In genomic region chr1:182311376-182311775, GRCm38 (mm10) we compare ENCODE assay signal across 11 mouse cellular contexts. TPM values are rescaled to one million over a fixed set of nuclear protein-coding genes. Genes with fewer than 3 reads are reported as not detected.
DNase-seq lines count a peak whose midpoint lies in the region; ATAC-seq and TF ChIP-seq lines count a peak whose summit lies in the region.
"Had no signal": no experiment of that assay in that cellular context is flagged by ENCODE, and none has a peak within 500 bp of the region (broad histone marks: within the 10 kb centered on the region; RNA-seq: fewer than 3 reads in every experiment).

No protein-coding gene starts in this region.

- 89% methylated on average over 5 of the region's 5 CpGs for WGBS in liver, postnatal 0 days (ENCODE audit: insufficient replicate concordance)
- WGBS in liver, embryonic 11.5 days, result 93% methylated on average over 5 of the region's 5 CpGs

- TF ChIP-seq EP300 in liver, postnatal 0 days (IDR thresholded peaks at IDR 0.05; ENCODE audit: low read depth), result no peak

- H3K4me2 ChIP-seq in liver, postnatal 0 days (ENCODE audit: low read depth, low read length), result no peak overlapping the region
- H3K4me2 ChIP-seq in liver, embryonic 11.5 days, result no peak overlapping the region

- peaks cover 5% of the 10 kb centered on the region; the same call in 1 of the 2 replicates for H3K9me3 ChIP-seq in liver, postnatal 0 days (ENCODE audit: low read length)
- H3K9me3 ChIP-seq in liver, embryonic 11.5 days (ENCODE audit: control insufficient read depth, low read length), result no peaks in the 10 kb centered on the region
- H3K9me3 ChIP-seq in E14TG2a.4 (ENCODE audit: low read length), result peaks cover 11% of the 10 kb centered on the region

- H3K36me3 ChIP-seq in liver, postnatal 0 days (replicated peaks; ENCODE audit: insufficient read depth, low read length), result peaks cover 23% of the 10 kb centered on the region
- peaks cover 21% of the 10 kb centered on the region; the same call in 1 of the 2 replicates for H3K36me3 ChIP-seq in liver, embryonic 11.5 days (ENCODE audit: control insufficient read depth, insufficient read depth, low read length)
- H3K36me3 ChIP-seq in E14TG2a.4 (ENCODE audit: insufficient read depth, low read length), result peaks cover 43% of the 10 kb centered on the region

- no peaks in the 10 kb centered on the region for H3K27me3 ChIP-seq in liver, postnatal 0 days (ENCODE audit: insufficient read depth, low read length)
- no peaks in the 10 kb centered on the region for H3K27me3 ChIP-seq in liver, embryonic 11.5 days (replicated peaks; ENCODE audit: control insufficient read depth, insufficient read depth, low read length)
- no peaks in the 10 kb centered on the region for H3K27me3 ChIP-seq in E14TG2a.4 (ENCODE audit: insufficient read depth, low read length)

- H3K4me1 ChIP-seq in liver, postnatal 0 days (ENCODE audit: insufficient read depth), result no peaks in the 10 kb centered on the region
- H3K4me1 ChIP-seq in liver, embryonic 11.5 days (replicated peaks; ENCODE audit: control insufficient read depth, insufficient read depth, low read length), result no peaks in the 10 kb centered on the region
- H3K4me1 ChIP-seq in E14TG2a.4 (replicated peaks; ENCODE audit: low read depth, low read length), result peaks cover 9% of the 10 kb centered on the region; the same call in 1 of the 2 replicates

- DNase-seq in heart, adult 11 months, result peak; percentile 56
- no peak for DNase-seq in heart, adult 8-10 months (ENCODE audit: low spot score)
- no peak for DNase-seq in liver, postnatal 0 days
- DNase-seq in liver, embryonic 11.5 days (ENCODE audit: low spot score), result no peak
- peak; percentile 23 for DNase-seq in induced T-regulatory cell, adult 2 months (ENCODE audit: low read depth)
- no peak for DNase-seq in urinary bladder, postnatal 14 days (ENCODE audit: low spot score)
- DNase-seq in adrenal gland, adult 8-10 months, result no peak
- DNase-seq: adrenal gland, postnatal 10 days; kidney, adult 18-20 months had no signal

- no peak overlapping the region for H3K27ac ChIP-seq in liver, postnatal 0 days (ENCODE audit: low read depth)
- no peak overlapping the region for H3K27ac ChIP-seq in liver, embryonic 11.5 days (ENCODE audit: low read depth, low read length)

- no peak overlapping the region for H3K4me3 ChIP-seq in liver, postnatal 0 days (ENCODE audit: low read depth, low read length)
- H3K4me3 ChIP-seq in liver, embryonic 11.5 days (ENCODE audit: low read depth, low read length), result no peak overlapping the region
- no peak overlapping the region for H3K4me3 ChIP-seq in E14TG2a.4 (replicated peaks; ENCODE audit: low read length)
- H3K4me3 ChIP-seq: myocyte had no signal

- no peak overlapping the region for H3K9ac ChIP-seq in liver, postnatal 0 days (replicated peaks)
- no peak overlapping the region for H3K9ac ChIP-seq in liver, embryonic 11.5 days (ENCODE audit: low read depth, low read length)

- no peak for ATAC-seq in liver, postnatal 0 days
- ATAC-seq in liver, embryonic 11.5 days (replicated peaks; ENCODE audit: low FRiP score), result no peak

- TF ChIP-seq CTCF in liver, postnatal 0 days (IDR thresholded peaks at IDR 0.05; ENCODE audit: low read depth), result peak; percentile 44
- peak; percentile 29 for TF ChIP-seq CTCF in E14TG2a.4 (conservative IDR thresholded peaks at IDR 0.05; ENCODE audit: low read length)

RNA-seq across cellular contexts. Expression of gene Degs1, which starts 28.8 kb away (rescaled TPM):
- total RNA-seq in heart, adult 8-10 months (2022), result 10 to 100 TPM; 56.1 to 62.6 (median 60.4) TPM
- 96.4 and 96.8 TPM in 2 replicates for polyA plus RNA-seq in liver, postnatal 0 days (2015; fragmentation: Nextera tagmentation; extraction: Ambion mirVana)
- 129 and 132 TPM in 2 replicates for polyA plus RNA-seq in liver, embryonic 11.5 days (2014; fragmentation: Nextera tagmentation; extraction: Ambion mirVana)
- total RNA-seq in adrenal gland, adult 8-10 months (2022), result 100 to 1,000 TPM in 1 of 4 experiments, 10 to 100 TPM in 3; 84.3 to 108 (median 91.7) TPM

RNA-seq across cellular contexts. Expression of gene Fbxo28, which starts 30.1 kb away (rescaled TPM):
- total RNA-seq in heart, adult 8-10 months (2022), result 10 to 100 TPM; 19.8 to 23.8 (median 21.8) TPM
- 4.7 and 4.9 TPM in 2 replicates for polyA plus RNA-seq in liver, postnatal 0 days (2015; fragmentation: Nextera tagmentation; extraction: Ambion mirVana)
- polyA plus RNA-seq in liver, embryonic 11.5 days (2014; fragmentation: Nextera tagmentation; extraction: Ambion mirVana), result 14.8 and 18.0 TPM in 2 replicates
- total RNA-seq in adrenal gland, adult 8-10 months (2022), result 10 to 100 TPM; 36.2 to 46.8 (median 38.1) TPM

Comparison
In these comparisons a context has a peak if more than half of its experiments do, and no peak if none do; other contexts are left out.
1. DNase-seq: peak in heart, adult 11 months (single experiment) and induced T-regulatory cell, adult 2 months (single experiment); none in heart, adult 8-10 months (single experiment), liver, postnatal 0 days (single experiment), liver, embryonic 11.5 days (single experiment), urinary bladder, postnatal 14 days (single experiment) and adrenal gland, adult 8-10 months (single experiment).